Mouse (Mus musculus) lung, embryonic 14.5 days (tissue): Measurements from ENCODE around the gene Commd4. TPM values are rescaled to one million over a fixed set of nuclear protein-coding genes. Genes with fewer than 3 reads are reported as not detected.

Experiments
- ATAC-seq: fragments of 200-750 bp; cut with Nextera tagmentation; 2 replicates; pipeline ENCODE4 v1.8.0; 2017; ENCODE audit warnings: mild to moderate bottlenecking, moderate TSS enrichment, moderate library complexity; ENCODE audit not compliant: insufficient read depth
- DNase-seq: peaks from one replicate; pipeline ENCODE4 v3.0.0-alpha.2; 2015
- H3K27ac ChIP-seq: fragments of 300-500 bp; sonication (generic); 2 replicates; pipeline ENCODE4 v1.5.1; 2014; ENCODE audit warnings: low read depth, mild to moderate bottlenecking, moderate library complexity
- H3K27me3 ChIP-seq: fragments of 300-500 bp; sonication (generic); 2 replicates; pipeline ENCODE4 v1.6.1; 2014; ENCODE audit warnings: low read length, control low read depth; ENCODE audit not compliant: insufficient read depth
- H3K36me3 ChIP-seq: fragments of 300-500 bp; sonication (generic); 2 replicates; pipeline ENCODE4 v1.6.1; 2014; ENCODE audit warnings: control low read depth; ENCODE audit not compliant: insufficient read depth
- H3K4me1 ChIP-seq: fragments of 300-500 bp; sonication (generic); 2 replicates; pipeline ENCODE4 v1.6.1; 2014; ENCODE audit warnings: antibody characterized with exemption, control low read depth; ENCODE audit not compliant: insufficient read depth
- H3K4me2 ChIP-seq: fragments of 300-500 bp; sonication (generic); 2 replicates; pipeline ENCODE4 v1.6.1; 2014; ENCODE audit warnings: mild to moderate bottlenecking
- H3K4me3 ChIP-seq: fragments of 300-500 bp; sonication (generic); 2 replicates; pipeline ENCODE4 v1.5.1; 2014; ENCODE audit warnings: low read depth, low read length
- H3K9ac ChIP-seq: fragments of 300-500 bp; sonication (generic); 2 replicates; pipeline ENCODE4 v1.6.1; 2014
- H3K9me3 ChIP-seq: fragments of 300-500 bp; sonication (generic); 2 replicates; pipeline ENCODE4 v1.6.1; 2016; ENCODE audit warnings: low read depth, low read length, control low read depth
- CTCF ChIP-seq: IDR thresholded peaks from 2 replicates; pipeline ENCODE4 v1.5.1; 2016; ENCODE audit warnings: antibody characterized with exemption, low read depth
- WGBS: fragments of 180-500 bp; shearing (Covaris S2); extraction: QIAGEN DNeasy Blood & Tissue Kit; methylation state at CpG from one replicate; pipeline ENCODE4 v1.1.7; 2014; 5-methylcytosine and 5-hydroxymethylcytosine counted together
- polyA plus RNA-seq: library from polyadenylated mRNA; unstranded; fragments of >200 nt; fragmentation: Nextera tagmentation; extraction: Ambion mirVana; gene quantifications from 2 replicates; pipeline ENCODE4 v1.2.1, GENCODE M21; 2014

Gene Commd4
- polyA plus RNA-seq, 1 experiment from 2014 or later, result 78.5 TPM

GRCm38 (mm10) chr9:57143212-57143611 lies 14.9 kb downstream of the Commd4 start:
- Histone ChIP-seq H3K9ac (no peak overlapping the region), H3K9me3 (no peaks in the 10 kb centered on the region), H3K27ac (no peak overlapping the region), H3K27me3 (no peaks in the 10 kb centered on the region), H3K4me2 (no peak overlapping the region), H3K4me3 (no peak overlapping the region), H3K36me3 (peaks cover 47% of the 10 kb centered on the region), H3K4me1 (0 out of 2 replicates have a peak, but pooled peaks cover 4% of the 10 kb centered on the region)
- no peak for TF ChIP-seq CTCF
- no peak for DNase-seq
- no peak for ATAC-seq
- 80% methylated on average over 11 of the region's 11 CpGs for WGBS

GRCm38 (mm10) chr9:57141417-57142353 lies 16.4 kb downstream of the Commd4 start:
- Histone ChIP-seq H3K9me3 (no peaks in the 10 kb centered on the region), H3K4me2 (no peak overlapping the region), H3K4me3 (no peak overlapping the region), H3K36me3 (peaks cover 62% of the 10 kb centered on the region), H3K9ac (no peak overlapping the region), H3K27me3 (no peaks in the 10 kb centered on the region), H3K27ac (no peak overlapping the region), H3K4me1 (no peaks in the 10 kb centered on the region)
- no peak for TF ChIP-seq CTCF
- WGBS, result 87% methylated on average over 17 of the region's 17 CpGs
- DNase-seq (no peak), ATAC-seq (no peak)

GRCm38 (mm10) chr9:57139571-57139970 lies 18.6 kb downstream of the Commd4 start:
- no peak for TF ChIP-seq CTCF
- DNase-seq (no peak), ATAC-seq (no peak)
- H3K4me1 ChIP-seq, result no peaks in the 10 kb centered on the region
- H3K4me2 ChIP-seq, result no peak overlapping the region
- H3K9me3 ChIP-seq, result no peaks in the 10 kb centered on the region
- peaks cover 78% of the 10 kb centered on the region for H3K36me3 ChIP-seq
- no peak overlapping the region for H3K27ac ChIP-seq
- WGBS, result 84% methylated on average over 5 of the region's 5 CpGs
- H3K4me3 ChIP-seq, result no peak overlapping the region
- no peaks in the 10 kb centered on the region for H3K27me3 ChIP-seq
- no peak overlapping the region for H3K9ac ChIP-seq

GRCm38 (mm10) chr9:57139110-57139509 lies 19.0 kb downstream of the Commd4 start:
- Histone ChIP-seq H3K4me3 (no peak overlapping the region), H3K4me2 (no peak overlapping the region), H3K27me3 (no peaks in the 10 kb centered on the region), H3K36me3 (peaks cover 79% of the 10 kb centered on the region), H3K9me3 (no peaks in the 10 kb centered on the region), H3K4me1 (no peaks in the 10 kb centered on the region), H3K27ac (no peak overlapping the region), H3K9ac (no peak overlapping the region)
- DNase-seq (no peak), ATAC-seq (no peak)
- no peak for TF ChIP-seq CTCF
- 92% methylated on average over 9 of the region's 9 CpGs for WGBS

GRCm38 (mm10) chr9:57138507-57138906 lies 19.6 kb downstream of the Commd4 start:
- 82% methylated on average over 6 of the region's 6 CpGs for WGBS
- no peak for DNase-seq

GRCm38 (mm10) chr9:57137777-57138176 lies 20.4 kb downstream of the Commd4 start:
- Histone ChIP-seq H3K36me3 (peaks cover 82% of the 10 kb centered on the region), H3K9ac (no peak overlapping the region), H3K4me1 (no peaks in the 10 kb centered on the region), H3K27me3 (no peaks in the 10 kb centered on the region), H3K4me2 (no peak overlapping the region), H3K27ac (no peak overlapping the region), H3K4me3 (no peak overlapping the region), H3K9me3 (no peaks in the 10 kb centered on the region)
- TF ChIP-seq CTCF, result no peak
- 81% methylated on average over 9 of the region's 9 CpGs for WGBS
- ATAC-seq (no peak), DNase-seq (no peak)

More at GRCm38 (mm10) chr9:57138507-57138906, 19.6 kb downstream of the Commd4 start:
- Histone ChIP-seq H3K36me3 (peaks cover 79% of the 10 kb centered on the region), H3K4me3 (no peak overlapping the region), H3K4me1 (no peaks in the 10 kb centered on the region), H3K27ac (no peak overlapping the region), H3K4me2 (no peak overlapping the region), H3K27me3 (no peaks in the 10 kb centered on the region), H3K9me3 (no peaks in the 10 kb centered on the region), H3K9ac (no peak overlapping the region)
- ATAC-seq, result no peak
- TF ChIP-seq CTCF, result no peak

- DNase-seq (no peak), ATAC-seq (no peak)
- 89% methylated on average over 6 of the region's 6 CpGs for WGBS
- Histone ChIP-seq H3K36me3 (peaks cover 82% of the 10 kb centered on the region), H3K27me3 (no peaks in the 10 kb centered on the region), H3K4me2 (no peak overlapping the region), H3K4me1 (no peaks in the 10 kb centered on the region), H3K9me3 (no peaks in the 10 kb centered on the region), H3K4me3 (no peak overlapping the region), H3K27ac (no peak overlapping the region), H3K9ac (no peak overlapping the region)
- no peak for TF ChIP-seq CTCF
Measured at GRCm38 (mm10) chr9:57137246-57137645, 20.9 kb downstream of the Commd4 start.
